Mouse (Mus musculus) thymus, adult 2 months (tissue): ENCODE results near the gene Fzd5.

ENCODE experiments used
- CTCF ChIP-seq: fragments of 200-500 bp; IDR thresholded peaks from 2 replicates; pipeline ENCODE4 v1.5.1; 2012; ENCODE audit warnings: mild to moderate bottlenecking, control low read depth, low read length, moderate library complexity, borderline replicate concordance; ENCODE audit not compliant: control insufficient read depth, poor library complexity, insufficient read depth; ENCODE audit errors: extremely low read depth
- POLR2A ChIP-seq: fragments of 200-500 bp; IDR thresholded peaks from 2 replicates; pipeline ENCODE4 v1.6.1; 2012; ENCODE audit warnings: mild to moderate bottlenecking, low read length, control low read depth, moderate library complexity; ENCODE audit not compliant: control insufficient read depth, poor library complexity, insufficient read depth; ENCODE audit errors: extremely low read depth

- no peak for TF ChIP-seq POLR2A
- TF ChIP-seq CTCF = no peak
These were observed 35.8 kb downstream of the Fzd5 start for GRCm38 (mm10) chr1:64701780-64702179.
